Mouse (Mus musculus): ENCODE results near the gene Sfxn3. TPM values are rescaled to one million over a fixed set of nuclear protein-coding genes. Genes with fewer than 3 reads are reported as not detected.
A peak's percentile ranks its signal among the peaks of the same experiment; 100 is the strongest.

Sfxn3 gene
- total and polyA plus RNA-seq, 3 experiments = 5.0 to 10.6 TPM; not detected in 1

GRCm38 (mm10) chr19:45056364-45056763 lies 9.1 kb downstream of the Sfxn3 start (continued):
- no peak for TF ChIP-seq GABPA (IDR thresholded peaks at IDR 0.05; ENCODE audit: low read depth, low read length)
- no peak for TF ChIP-seq BHLHE40 (IDR thresholded peaks at IDR 0.05; ENCODE audit: borderline replicate concordance, low read depth, low read length)
- peak; percentile 78 for TF ChIP-seq MAZ (IDR thresholded peaks at IDR 0.05; ENCODE audit: low read depth, low read length)
- peak; percentile 86 for TF ChIP-seq ZC3H11A (IDR thresholded peaks at IDR 0.05; ENCODE audit: low read depth, low read length)
- no peak for TF ChIP-seq TBP (IDR thresholded peaks at IDR 0.05; ENCODE audit: low read depth, low read length)
- no peak for TF ChIP-seq HCFC1 (IDR thresholded peaks at IDR 0.05; ENCODE audit: low read depth, low read length)
- TF ChIP-seq MEF2A (IDR thresholded peaks at IDR 0.05; ENCODE audit: extremely low read depth, insufficient replicate concordance, low read depth, low read length, poor library complexity, severe bottlenecking) = no peak
- no peak for TF ChIP-seq ELF1 (IDR thresholded peaks at IDR 0.05; ENCODE audit: low read depth, low read length)
- no peak for TF ChIP-seq ZNF384 (IDR thresholded peaks at IDR 0.05; ENCODE audit: low read depth, low read length)
- TF ChIP-seq ZMIZ1 (IDR thresholded peaks at IDR 0.05; ENCODE audit: low read depth, low read length) = no peak

- no peaks in the 10 kb centered on the region for H3K27me3 ChIP-seq (ENCODE audit: control insufficient read depth in 1 of 2, insufficient read depth in 2 of 2, low read length in 2 of 2)
- TF ChIP-seq SIN3A (IDR thresholded peaks at IDR 0.05; ENCODE audit: low read length) (no peak), TBP (IDR thresholded peaks at IDR 0.05; ENCODE audit: low read depth, low read length) (no peak), USF2 (IDR thresholded peaks at IDR 0.05; ENCODE audit: borderline replicate concordance in 1 of 2, insufficient read depth in 1 of 2, low read depth in 1 of 2, low read length in 2 of 2) (no peak), MAFK (IDR thresholded peaks at IDR 0.05; ENCODE audit: borderline replicate concordance, low read depth, low read length) (no peak), NELFE (IDR thresholded peaks at IDR 0.05; ENCODE audit: low read depth, low read length) (no peak), MEF2A (IDR thresholded peaks at IDR 0.05; ENCODE audit: extremely low read depth, insufficient replicate concordance, low read depth, low read length, poor library complexity, severe bottlenecking) (no peak), ZKSCAN1 (IDR thresholded peaks at IDR 0.05; ENCODE audit: low read depth, low read length) (no peak), RCOR1 (IDR thresholded peaks at IDR 0.05; ENCODE audit: low read depth, low read length) (no peak), KAT2A (conservative IDR thresholded peaks at IDR 0.05; ENCODE audit: low read depth, low read length) (no peak), GABPA (IDR thresholded peaks at IDR 0.05; ENCODE audit: low read depth, low read length) (no peak), BHLHE40 (IDR thresholded peaks at IDR 0.05; ENCODE audit: borderline replicate concordance, low read depth, low read length) (no peak), CHD1 (IDR thresholded peaks at IDR 0.05; ENCODE audit: low read depth, low read length) (no peak), USF1 (IDR thresholded peaks at IDR 0.05; ENCODE audit: low read depth, low read length) (no peak), TAL1 (IDR thresholded peaks at IDR 0.05; ENCODE audit: low read length) (no peak), SMC3 (IDR thresholded peaks at IDR 0.05; ENCODE audit: low read depth, low read length) (no peak), ELF1 (IDR thresholded peaks at IDR 0.05; ENCODE audit: low read depth, low read length) (no peak), MXI1 (IDR thresholded peaks at IDR 0.05; ENCODE audit: low read depth, low read length) (no peak)
- H3K4me1 ChIP-seq (ENCODE audit: control insufficient read depth in 1 of 2, insufficient read depth in 2 of 2, low read length in 2 of 2) = peaks cover 13 to 32% of the 10 kb centered on the region in 2 experiments
- H3K4me3 ChIP-seq (ENCODE audit: control insufficient read depth in 1 of 2, insufficient read depth in 1 of 2, low read depth in 2 of 2, low read length in 2 of 2) = 0 out of 4 replicates have a peak overlapping the region, but pooled peaks of 1 of the 2 experiments have one; percentile 9
- no peaks in the 10 kb centered on the region for H3K9me3 ChIP-seq (replicated peaks; ENCODE audit: insufficient read depth, low read length)
- peaks cover 0 to 29% of the 10 kb centered on the region in 2 experiments; a peak in 2 of 4 replicates for H3K36me3 ChIP-seq (ENCODE audit: control insufficient read depth in 1 of 2, insufficient read depth in 2 of 2, low read length in 2 of 2)
- H3K79me2 ChIP-seq (ENCODE audit: control insufficient read depth, insufficient read depth, low read length, poor library complexity) = peaks cover 3% of the 10 kb centered on the region; the same call in 1 of the 2 replicates
- H3K27ac ChIP-seq (ENCODE audit: control insufficient read depth, low read depth, low read length) = no peak overlapping the region
- DNase-seq (ENCODE audit: low read depth, low spot score) = no peak
- H3K9ac ChIP-seq (ENCODE audit: control insufficient read depth, low read depth, low read length, poor library complexity, severe bottlenecking) = peak overlapping the region; percentile 75; the same call in 1 of the 2 replicates
Observed at GRCm38 (mm10) chr19:45056908-45057698, 9.8 kb downstream of the Sfxn3 start.

Data from MEL (cell line).